Mouse (Mus musculus): Measurements from ENCODE around the gene S1pr1.

Gene S1pr1

GRCm38 (mm10) chr3:115714671-115715651 is at the start of gene S1pr1:
S1pr1 (minus strand) TSS chr3:115715072.
- peak; percentile 29 for DNase-seq (ENCODE audit: low spot score)

GRCm38 (mm10) chr3:115763292-115763691 is 48.4 kb upstream of the S1pr1 start:
- no peak for DNase-seq (ENCODE audit: low spot score)

- DNase-seq (ENCODE audit: low spot score) = no peak
Observed at GRCm38 (mm10) chr3:115762841-115763240, 48.0 kb upstream of the S1pr1 start.

GRCm38 (mm10) chr3:115759659-115760058 is 44.8 kb upstream of the S1pr1 start:
- DNase-seq (ENCODE audit: low spot score) = no peak

GRCm38 (mm10) chr3:115758455-115758912 is 43.6 kb upstream of the S1pr1 start:
- DNase-seq (ENCODE audit: low spot score) = no peak

GRCm38 (mm10) chr3:115754466-115754865 is 39.6 kb upstream of the S1pr1 start:
- no peak for DNase-seq (ENCODE audit: low spot score)

- DNase-seq (ENCODE audit: low spot score) = no peak
Observed at GRCm38 (mm10) chr3:115750369-115750768, 35.5 kb upstream of the S1pr1 start.

GRCm38 (mm10) chr3:115748289-115748989 is 33.6 kb upstream of the S1pr1 start:
- no peak for DNase-seq (ENCODE audit: low spot score)

GRCm38 (mm10) chr3:115746511-115746910 is 31.6 kb upstream of the S1pr1 start:
- DNase-seq (ENCODE audit: low spot score) = no peak

- DNase-seq (ENCODE audit: low spot score) = no peak
Observed at GRCm38 (mm10) chr3:115745088-115745487, 30.2 kb upstream of the S1pr1 start.

GRCm38 (mm10) chr3:115738524-115738923 is 23.7 kb upstream of the S1pr1 start:
- no peak for DNase-seq (ENCODE audit: low spot score)

- DNase-seq (ENCODE audit: low spot score) = no peak
Observed at GRCm38 (mm10) chr3:115737785-115738318, 23.0 kb upstream of the S1pr1 start.

- DNase-seq (ENCODE audit: low spot score) = no peak
Observed at GRCm38 (mm10) chr3:115735540-115735939, 20.7 kb upstream of the S1pr1 start.

GRCm38 (mm10) chr3:115734841-115735240 is 20.0 kb upstream of the S1pr1 start:
- DNase-seq (ENCODE audit: low spot score) = no peak

- no peak for DNase-seq (ENCODE audit: low spot score)
Observed at GRCm38 (mm10) chr3:115730336-115730735, 15.5 kb upstream of the S1pr1 start.

- DNase-seq (ENCODE audit: low spot score) = no peak
Observed at GRCm38 (mm10) chr3:115729187-115729586, 14.3 kb upstream of the S1pr1 start.

- no peak for DNase-seq (ENCODE audit: low spot score)
Observed at GRCm38 (mm10) chr3:115728211-115728610, 13.3 kb upstream of the S1pr1 start.

- DNase-seq (ENCODE audit: low spot score) = no peak
Observed at GRCm38 (mm10) chr3:115718886-115719285, 4.0 kb upstream of the S1pr1 start.

- DNase-seq (ENCODE audit: low spot score) = no peak
Observed at GRCm38 (mm10) chr3:115715900-115716515, 1.1 kb upstream of the S1pr1 start.

GRCm38 (mm10) chr3:115714049-115714435 is 830 bp downstream of the S1pr1 start:
- DNase-seq (ENCODE audit: low spot score) = no peak

- no peak for DNase-seq (ENCODE audit: low spot score)
Observed at GRCm38 (mm10) chr3:115713417-115714048, 1.3 kb downstream of the S1pr1 start.

- DNase-seq (ENCODE audit: low spot score) = peak; percentile 70
Observed at GRCm38 (mm10) chr3:115712808-115713200, 2.1 kb downstream of the S1pr1 start.
